Mouse (Mus musculus) lung, embryonic 15.5 days (tissue): ENCODE data around the gene Apoc3. TPM values are rescaled to one million over a fixed set of nuclear protein-coding genes. Genes with fewer than 3 reads are reported as not detected.

Experiments used
- ATAC-seq: fragments of 200-750 bp; cut with Nextera tagmentation; 2 replicates; pipeline ENCODE4 v1.8.0; 2017; ENCODE audit warnings: moderate number of reproducible peaks, borderline replicate concordance; ENCODE audit not compliant: low FRiP score, low TSS enrichment; ENCODE audit errors: extremely low read depth
- H3K27ac ChIP-seq: fragments of 300-500 bp; sonication (generic); 2 replicates; pipeline ENCODE4 v1.5.1; 2015; ENCODE audit warnings: moderate library complexity, mild to moderate bottlenecking, inconsistent platforms
- H3K27me3 ChIP-seq: fragments of 300-500 bp; sonication (generic); 2 replicates; pipeline ENCODE4 v1.6.1; 2015; ENCODE audit warnings: inconsistent platforms
- H3K36me3 ChIP-seq: fragments of 300-500 bp; sonication (generic); 2 replicates; pipeline ENCODE4 v1.6.1; 2015; ENCODE audit warnings: inconsistent platforms
- H3K4me1 ChIP-seq: fragments of 300-500 bp; sonication (generic); 2 replicates; pipeline ENCODE4 v1.6.1; 2015; ENCODE audit warnings: inconsistent platforms
- H3K4me2 ChIP-seq: fragments of 300-500 bp; sonication (generic); 2 replicates; pipeline ENCODE4 v1.6.1; 2015; ENCODE audit warnings: inconsistent platforms, mild to moderate bottlenecking, moderate library complexity
- H3K4me3 ChIP-seq: fragments of 300-500 bp; sonication (generic); 2 replicates; pipeline ENCODE4 v1.5.1; 2015; ENCODE audit warnings: mild to moderate bottlenecking, inconsistent platforms
- H3K9ac ChIP-seq: fragments of 300-500 bp; sonication (generic); 2 replicates; pipeline ENCODE4 v1.6.1; 2015; ENCODE audit warnings: inconsistent platforms
- H3K9me3 ChIP-seq: fragments of 300-500 bp; sonication (generic); 2 replicates; pipeline ENCODE4 v1.6.1; 2016; ENCODE audit warnings: inconsistent platforms
- WGBS: fragments of 180-500 bp; shearing (Covaris S2); methylation state at CpG from one replicate; pipeline ENCODE4 v1.1.7; 2015; 5-methylcytosine and 5-hydroxymethylcytosine counted together
- polyA plus RNA-seq: library from polyadenylated mRNA; unstranded; fragments of >200 nt; fragmentation: Nextera tagmentation; extraction: Ambion mirVana; gene quantifications from 2 replicates; pipeline ENCODE4 v1.2.1, GENCODE M21; 2015

Gene Apoc3
- polyA plus RNA-seq, 1 experiment from 2014 or later, result not detected

- Histone ChIP-seq H3K4me1 (peaks cover 13% of the 10 kb centered on the region), H3K27me3 (no peaks in the 10 kb centered on the region), H3K9ac (peak overlapping the region; percentile 49), H3K4me2 (peak overlapping the region; percentile 87), H3K4me3 (peak overlapping the region; percentile 46), H3K9me3 (no peaks in the 10 kb centered on the region), H3K27ac (no peak overlapping the region), H3K36me3 (no peaks in the 10 kb centered on the region)
- WGBS, result 15% methylated on average over 37 of the region's 37 CpGs
- peak; percentile 85 for ATAC-seq
Observed at GRCm38 (mm10) chr9:46229573-46230449, 5.6 kb downstream of the Apoc3 start.

- peaks cover 13% of the 10 kb centered on the region for H3K4me1 ChIP-seq
- no peaks in the 10 kb centered on the region for H3K9me3 ChIP-seq
- no peaks in the 10 kb centered on the region for H3K27me3 ChIP-seq
- no peak for ATAC-seq
- no peak within 1 kb of the TSS for H3K27ac ChIP-seq
- H3K9ac ChIP-seq, result no peak within 1 kb of the TSS
- 32% methylated on average over 9 of the region's 9 CpGs for WGBS
- H3K36me3 ChIP-seq, result no peaks in the 10 kb centered on the region
- no peak within 1 kb of the TSS for H3K4me2 ChIP-seq
- no peak within 1 kb of the TSS for H3K4me3 ChIP-seq
Observed at GRCm38 (mm10) chr9:46228491-46228890, 6.9 kb downstream of the Apoc3 start, which contains the start of gene Apoa1. Gene Apoa1, plus strand, starts transcription at chr9:46228580.

DNA sequence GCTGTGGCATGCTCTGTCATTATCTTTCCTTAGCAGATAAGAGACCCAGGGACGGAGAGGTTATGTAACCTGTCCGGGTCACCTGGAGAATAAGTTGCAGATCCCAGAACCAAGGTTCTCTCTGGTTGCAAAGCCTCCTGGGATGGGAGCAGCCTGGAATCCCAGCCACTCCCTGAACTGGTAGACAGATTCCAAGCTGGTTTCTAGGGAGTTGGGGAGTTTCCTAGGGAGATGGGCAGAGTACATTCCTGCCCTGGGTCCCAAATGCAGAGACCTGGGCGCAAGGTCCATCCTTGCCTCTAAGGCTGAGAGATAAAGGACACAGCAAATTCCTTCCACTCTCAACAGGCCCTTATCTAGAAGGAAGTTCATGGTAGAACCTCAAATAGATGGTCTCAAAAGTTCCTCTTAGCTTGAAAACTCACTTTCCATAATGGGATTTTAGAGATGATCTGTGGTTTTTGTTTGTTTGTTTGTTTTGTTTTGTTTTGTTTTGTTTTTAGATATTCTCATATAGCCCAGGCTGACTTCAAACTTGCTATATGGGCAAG is 8.3 kb downstream of the Apoc3 start:
- no peak overlapping the region for H3K4me3 ChIP-seq
- WGBS, result 78% methylated on average over 3 of the region's 3 CpGs
- H3K4me2 ChIP-seq, result no peak overlapping the region
- peaks cover 13% of the 10 kb centered on the region for H3K4me1 ChIP-seq
- no peaks in the 10 kb centered on the region for H3K27me3 ChIP-seq
- peaks cover 9% of the 10 kb centered on the region; the same call in 1 of the 2 replicates for H3K36me3 ChIP-seq
- no peak for ATAC-seq
- H3K9ac ChIP-seq, result no peak overlapping the region
- no peak overlapping the region for H3K27ac ChIP-seq
- no peaks in the 10 kb centered on the region for H3K9me3 ChIP-seq

DNA sequence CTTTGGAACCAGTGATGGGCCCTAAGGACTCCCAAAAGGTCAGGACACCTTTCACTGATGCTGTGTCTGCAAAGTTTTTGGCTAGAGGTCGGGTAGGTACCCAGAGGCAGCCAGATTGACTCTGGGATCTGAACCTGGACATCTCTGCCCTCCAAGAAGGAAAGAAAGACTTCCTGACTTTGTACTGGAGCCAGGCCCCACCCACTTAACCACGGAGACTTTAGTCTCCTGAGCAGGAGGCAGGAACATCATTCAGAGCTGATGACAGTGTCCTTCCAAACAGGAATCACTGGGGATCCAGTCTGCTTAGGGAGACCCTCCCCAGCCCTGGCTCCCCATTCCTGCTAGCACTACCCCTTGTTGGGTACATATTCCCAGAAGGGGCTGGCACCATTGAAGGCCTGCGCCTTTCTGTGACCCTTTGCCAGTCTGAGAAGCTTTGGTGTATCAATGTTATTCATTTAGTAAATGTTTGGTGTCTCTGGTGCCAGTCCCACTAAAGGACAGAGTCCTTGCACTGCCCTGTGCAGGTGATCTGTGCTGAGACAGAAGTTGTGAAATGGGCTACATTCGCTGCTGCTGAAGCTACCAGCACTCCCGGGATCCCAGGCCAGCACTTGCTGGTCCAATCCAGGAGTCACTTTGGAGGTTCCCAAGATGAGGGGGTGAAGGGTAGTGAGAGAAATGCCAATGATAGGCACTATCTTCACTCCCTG is 10.3 kb downstream of the Apoc3 start:
- 62% methylated on average over 5 of the region's 5 CpGs for WGBS
- no peak overlapping the region for H3K27ac ChIP-seq
- ATAC-seq, result no peak
- H3K4me2 ChIP-seq, result no peak overlapping the region
- no peak overlapping the region for H3K9ac ChIP-seq
- no peaks in the 10 kb centered on the region for H3K9me3 ChIP-seq
- H3K4me1 ChIP-seq, result peaks cover 6% of the 10 kb centered on the region
- no peaks in the 10 kb centered on the region for H3K27me3 ChIP-seq
- H3K4me3 ChIP-seq, result no peak overlapping the region
- H3K36me3 ChIP-seq, result peaks cover 26% of the 10 kb centered on the region; the same call in 1 of the 2 replicates

DNA sequence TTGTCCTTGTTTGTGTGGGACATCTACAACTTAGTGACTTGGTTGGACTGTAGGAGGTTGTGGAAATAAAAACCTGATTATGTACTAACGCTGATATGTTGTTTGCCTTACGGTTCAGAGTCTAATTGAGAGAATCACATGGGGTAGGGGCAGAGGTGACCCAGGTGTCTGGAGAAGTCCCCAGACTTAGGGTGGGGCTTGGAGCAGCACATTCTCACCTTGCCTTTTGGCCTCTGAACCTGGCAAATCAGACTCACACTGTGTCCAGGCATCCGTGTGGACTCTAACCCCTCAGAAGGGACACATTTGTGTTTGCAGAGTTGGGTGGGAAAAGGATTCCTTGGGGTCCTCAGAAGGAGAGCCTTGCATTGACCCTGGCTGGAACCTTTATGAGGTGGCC is 11.3 kb downstream of the Apoc3 start:
- H3K27ac ChIP-seq, result no peak overlapping the region
- no peak overlapping the region for H3K9ac ChIP-seq
- H3K4me3 ChIP-seq, result no peak overlapping the region
- WGBS, result 76% methylated on average over 3 of the region's 3 CpGs
- no peak for ATAC-seq
- H3K9me3 ChIP-seq, result no peaks in the 10 kb centered on the region
- no peak overlapping the region for H3K4me2 ChIP-seq
- H3K36me3 ChIP-seq, result peaks cover 32% of the 10 kb centered on the region; the same call in 1 of the 2 replicates
- no peaks in the 10 kb centered on the region for H3K27me3 ChIP-seq
- no peaks in the 10 kb centered on the region for H3K4me1 ChIP-seq

- 69% methylated on average over 6 of the region's 6 CpGs for WGBS
- Histone ChIP-seq H3K36me3 (peaks cover 32% of the 10 kb centered on the region; the same call in 1 of the 2 replicates), H3K4me3 (no peak overlapping the region), H3K9ac (no peak overlapping the region), H3K27me3 (no peaks in the 10 kb centered on the region), H3K4me1 (no peaks in the 10 kb centered on the region), H3K27ac (no peak overlapping the region), H3K9me3 (no peaks in the 10 kb centered on the region), H3K4me2 (no peak overlapping the region)
- ATAC-seq, result no peak
Observed at GRCm38 (mm10) chr9:46223090-46223489, 12.3 kb downstream of the Apoc3 start.

DNA sequence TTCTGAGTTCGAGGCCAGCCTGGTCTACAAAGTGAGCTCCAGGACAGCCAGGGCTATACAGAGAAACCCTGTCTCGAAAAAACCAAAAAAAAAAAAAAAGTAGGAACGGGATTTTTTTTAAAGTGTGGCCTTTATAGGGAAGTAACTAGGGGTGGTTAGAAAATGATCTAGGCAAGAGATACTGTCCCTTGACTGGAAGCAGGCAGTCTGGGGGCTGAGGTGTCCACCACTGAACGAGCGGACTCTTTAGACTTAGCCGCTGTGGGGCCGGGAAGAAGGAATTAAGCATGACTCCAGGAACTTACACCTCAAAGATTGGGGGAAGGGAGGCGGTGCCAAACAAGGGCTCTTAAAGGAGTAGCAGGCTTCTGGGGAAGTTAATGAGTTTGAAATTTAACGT is 17.3 kb downstream of the Apoc3 start:
- Histone ChIP-seq H3K4me1 (0 out of 2 replicates have a peak, but pooled peaks cover 2% of the 10 kb centered on the region), H3K9ac (no peak overlapping the region), H3K36me3 (peaks cover 36% of the 10 kb centered on the region; the same call in 1 of the 2 replicates), H3K4me3 (no peak overlapping the region), H3K27me3 (no peaks in the 10 kb centered on the region), H3K4me2 (no peak overlapping the region), H3K27ac (no peak overlapping the region), H3K9me3 (no peaks in the 10 kb centered on the region)
- WGBS, result 58% methylated on average over 9 of the region's 9 CpGs
- ATAC-seq, result no peak

- no peak overlapping the region for H3K4me2 ChIP-seq
- H3K9me3 ChIP-seq, result no peaks in the 10 kb centered on the region
- H3K27me3 ChIP-seq, result no peaks in the 10 kb centered on the region
- H3K36me3 ChIP-seq, result peaks cover 35% of the 10 kb centered on the region
- H3K27ac ChIP-seq, result no peak overlapping the region
- no peak overlapping the region for H3K9ac ChIP-seq
- no peak for ATAC-seq
- H3K4me1 ChIP-seq, result 0 out of 2 replicates have a peak, but pooled peaks cover 2% of the 10 kb centered on the region
- WGBS, result 79% methylated on average over 13 of the region's 13 CpGs
- no peak overlapping the region for H3K4me3 ChIP-seq
Observed at GRCm38 (mm10) chr9:46216744-46217470, 18.5 kb downstream of the Apoc3 start.

DNA sequence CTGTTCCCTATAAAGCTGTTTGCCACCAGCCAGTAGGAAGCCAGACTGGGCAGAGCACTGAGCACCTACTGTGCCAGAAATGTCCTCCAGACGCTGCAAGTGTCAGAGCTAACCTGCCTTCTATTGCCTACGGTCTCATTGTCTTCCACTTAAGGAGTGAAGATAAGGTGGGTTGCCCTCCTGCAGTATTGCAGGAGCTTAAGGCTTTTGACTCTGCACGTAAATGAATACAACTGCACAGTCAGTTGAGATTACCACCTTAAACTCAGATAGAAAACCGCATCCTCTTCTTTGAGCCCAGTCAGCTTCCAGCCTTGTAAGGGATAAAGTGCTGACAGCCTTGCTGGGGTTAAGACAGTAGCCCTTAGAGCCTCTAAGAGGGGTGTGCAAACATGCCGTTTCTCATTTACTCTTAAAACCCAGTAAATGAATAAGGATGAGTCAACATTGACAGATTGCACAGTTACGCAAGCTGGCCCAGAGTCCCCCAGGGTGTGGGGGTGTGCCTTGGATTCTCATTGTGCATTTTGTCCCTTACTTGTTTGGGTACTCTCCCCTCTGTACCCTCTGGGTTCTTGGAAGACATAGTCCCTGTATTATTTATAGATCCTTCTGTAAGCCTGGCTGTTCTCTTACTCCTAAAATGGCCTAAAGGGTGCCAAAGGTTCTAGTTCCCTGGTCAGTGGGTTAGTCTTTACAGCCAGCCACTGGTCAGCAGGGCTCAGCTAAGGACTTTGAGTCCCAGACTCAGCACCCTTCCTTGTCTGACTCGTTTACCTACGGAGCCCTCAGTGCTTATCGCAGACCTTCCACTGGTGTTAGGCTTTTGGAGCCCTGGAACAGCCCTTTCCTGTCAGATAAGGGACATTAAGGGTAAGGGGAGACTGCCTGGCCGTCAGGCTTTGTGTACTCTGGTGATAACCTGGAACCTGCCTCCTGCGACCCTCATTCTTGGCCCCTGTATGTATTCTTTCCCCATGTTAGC is 19.8 kb downstream of the Apoc3 start:
- Histone ChIP-seq H3K27ac (no peak overlapping the region), H3K9ac (no peak overlapping the region), H3K36me3 (peaks cover 35% of the 10 kb centered on the region), H3K27me3 (no peaks in the 10 kb centered on the region), H3K4me2 (no peak overlapping the region), H3K9me3 (no peaks in the 10 kb centered on the region), H3K4me3 (no peak overlapping the region), H3K4me1 (0 out of 2 replicates have a peak, but pooled peaks cover 2% of the 10 kb centered on the region)
- 46% methylated on average over 11 of the region's 11 CpGs for WGBS
- 0 out of 2 replicates have a peak, but pooled peaks have one; percentile 24 for ATAC-seq

GRCm38 (mm10) chr9:46214946-46215337 is 20.5 kb downstream of the Apoc3 start:
- whole genome bisulfite sequencing, result 82% methylated on average over 10 of the region's 10 CpGs
- H3K4me3 ChIP-seq, result no peak overlapping the region
- 0 out of 2 replicates have a peak, but pooled peaks cover 2% of the 10 kb centered on the region for H3K4me1 ChIP-seq
- no peak overlapping the region for H3K4me2 ChIP-seq
- no peaks in the 10 kb centered on the region for H3K9me3 ChIP-seq
- peaks cover 31% of the 10 kb centered on the region for H3K36me3 ChIP-seq
- H3K27ac ChIP-seq, result no peak overlapping the region
- H3K27me3 ChIP-seq, result no peaks in the 10 kb centered on the region
- H3K9ac ChIP-seq, result no peak overlapping the region
- no peak for ATAC-seq
